Mouse (Mus musculus): ENCODE measurements around the gene Immp2l. TPM values are rescaled to one million over a fixed set of nuclear protein-coding genes. Genes with fewer than 3 reads are reported as not detected.

The Immp2l gene
- polyA plus RNA-seq, 2 experiments: 6.9 to 10.6 TPM

- Histone ChIP-seq H3K27ac (replicated peaks; ENCODE audit: low read depth, low read length) (no peak overlapping the region), H3K27me3 (ENCODE audit: control insufficient read depth, insufficient read depth, low read length) (no peaks in the 10 kb centered on the region), H3K4me3 (replicated peaks; ENCODE audit: low read length) (no peak overlapping the region), H3K4me1 (ENCODE audit: control insufficient read depth, insufficient read depth, low read length) (peaks cover 5% of the 10 kb centered on the region; the same call in 1 of the 2 replicates), H3K36me3 (ENCODE audit: control insufficient read depth, insufficient read depth, low read length) (no peaks in the 10 kb centered on the region), H3K9me3 (ENCODE audit: control insufficient read depth, low read length) (no peaks in the 10 kb centered on the region), H3K4me2 (replicated peaks; ENCODE audit: low read depth, low read length, severe bottlenecking) (no peak overlapping the region), H3K9ac (ENCODE audit: low read depth, low read length, severe bottlenecking) (no peak overlapping the region)
- TF ChIP-seq POLR2A (IDR thresholded peaks at IDR 0.05; ENCODE audit: borderline replicate concordance, extremely low read depth, insufficient read depth, insufficient read length): no peak
- 52% methylated on average over 2 of the region's 2 CpGs for WGBS
- no peak for DNase-seq (ENCODE audit: low spot score)
- no peak for ATAC-seq (ENCODE audit: low FRiP score, low read depth)
Observed at GRCm38 (mm10) chr12:41091316-41091715, 67.4 kb downstream of the Immp2l start.

- Histone ChIP-seq H3K9me3 (ENCODE audit: control insufficient read depth, low read length) (no peaks in the 10 kb centered on the region), H3K27ac (replicated peaks; ENCODE audit: low read depth, low read length) (no peak overlapping the region), H3K36me3 (ENCODE audit: control insufficient read depth, insufficient read depth, low read length) (no peaks in the 10 kb centered on the region), H3K4me2 (replicated peaks; ENCODE audit: low read depth, low read length, severe bottlenecking) (no peak overlapping the region), H3K27me3 (ENCODE audit: control insufficient read depth, insufficient read depth, low read length) (no peaks in the 10 kb centered on the region), H3K4me3 (replicated peaks; ENCODE audit: low read length) (no peak overlapping the region), H3K9ac (ENCODE audit: low read depth, low read length, severe bottlenecking) (no peak overlapping the region), H3K4me1 (ENCODE audit: control insufficient read depth, insufficient read depth, low read length) (no peaks in the 10 kb centered on the region)
- no peak for DNase-seq (ENCODE audit: low spot score)
- 65% methylated on average over 4 of the region's 4 CpGs for WGBS
- TF ChIP-seq POLR2A (IDR thresholded peaks at IDR 0.05; ENCODE audit: borderline replicate concordance, extremely low read depth, insufficient read depth, insufficient read length): no peak
- ATAC-seq (ENCODE audit: low FRiP score, low read depth): no peak
Observed at GRCm38 (mm10) chr12:41096045-41096444, 72.2 kb downstream of the Immp2l start.

- no peak overlapping the region for H3K9ac ChIP-seq (ENCODE audit: low read depth, low read length, severe bottlenecking)
- no peaks in the 10 kb centered on the region for H3K27me3 ChIP-seq (ENCODE audit: control insufficient read depth, insufficient read depth, low read length)
- ATAC-seq (ENCODE audit: low FRiP score, low read depth) (no peak), DNase-seq (ENCODE audit: low spot score) (no peak)
- H3K36me3 ChIP-seq (ENCODE audit: control insufficient read depth, insufficient read depth, low read length): no peaks in the 10 kb centered on the region
- TF ChIP-seq POLR2A (IDR thresholded peaks at IDR 0.05; ENCODE audit: borderline replicate concordance, extremely low read depth, insufficient read depth, insufficient read length): no peak
- H3K4me2 ChIP-seq (replicated peaks; ENCODE audit: low read depth, low read length, severe bottlenecking): no peak overlapping the region
- H3K4me1 ChIP-seq (ENCODE audit: control insufficient read depth, insufficient read depth, low read length): no peaks in the 10 kb centered on the region
- no peaks in the 10 kb centered on the region for H3K9me3 ChIP-seq (ENCODE audit: control insufficient read depth, low read length)
- no peak overlapping the region for H3K4me3 ChIP-seq (replicated peaks; ENCODE audit: low read length)
- H3K27ac ChIP-seq (replicated peaks; ENCODE audit: low read depth, low read length): no peak overlapping the region
- WGBS: 46% methylated on average over 5 of the region's 5 CpGs
Observed at GRCm38 (mm10) chr12:41097406-41097805, 73.5 kb downstream of the Immp2l start.

- ATAC-seq (ENCODE audit: low FRiP score, low read depth) (no peak), DNase-seq (ENCODE audit: low spot score) (no peak)
- Histone ChIP-seq H3K27me3 (ENCODE audit: control insufficient read depth, insufficient read depth, low read length) (no peaks in the 10 kb centered on the region), H3K9me3 (ENCODE audit: control insufficient read depth, low read length) (no peaks in the 10 kb centered on the region), H3K4me3 (replicated peaks; ENCODE audit: low read length) (no peak overlapping the region), H3K27ac (replicated peaks; ENCODE audit: low read depth, low read length) (no peak overlapping the region), H3K36me3 (ENCODE audit: control insufficient read depth, insufficient read depth, low read length) (no peaks in the 10 kb centered on the region), H3K9ac (ENCODE audit: low read depth, low read length, severe bottlenecking) (no peak overlapping the region), H3K4me2 (replicated peaks; ENCODE audit: low read depth, low read length, severe bottlenecking) (no peak overlapping the region), H3K4me1 (ENCODE audit: control insufficient read depth, insufficient read depth, low read length) (no peaks in the 10 kb centered on the region)
- 77% methylated on average over 2 of the region's 2 CpGs for WGBS
- TF ChIP-seq POLR2A (IDR thresholded peaks at IDR 0.05; ENCODE audit: borderline replicate concordance, extremely low read depth, insufficient read depth, insufficient read length): no peak
Observed at GRCm38 (mm10) chr12:41109011-41109410, 85.1 kb downstream of the Immp2l start.

GRCm38 (mm10) chr12:41111456-41111855 is 87.6 kb downstream of the Immp2l start:
- no peak overlapping the region for H3K9ac ChIP-seq (ENCODE audit: low read depth, low read length, severe bottlenecking)

GRCm38 (mm10) chr12:41112137-41112536 is 88.2 kb downstream of the Immp2l start:
- no peak for DNase-seq (ENCODE audit: low spot score)

More at GRCm38 (mm10) chr12:41111456-41111855, 87.6 kb downstream of the Immp2l start:
- ATAC-seq (ENCODE audit: low FRiP score, low read depth) (no peak), DNase-seq (ENCODE audit: low spot score) (no peak)
- Histone ChIP-seq H3K4me1 (ENCODE audit: control insufficient read depth, insufficient read depth, low read length) (no peaks in the 10 kb centered on the region), H3K27ac (replicated peaks; ENCODE audit: low read depth, low read length) (no peak overlapping the region), H3K36me3 (ENCODE audit: control insufficient read depth, insufficient read depth, low read length) (no peaks in the 10 kb centered on the region), H3K4me2 (replicated peaks; ENCODE audit: low read depth, low read length, severe bottlenecking) (no peak overlapping the region), H3K9me3 (ENCODE audit: control insufficient read depth, low read length) (no peaks in the 10 kb centered on the region), H3K27me3 (ENCODE audit: control insufficient read depth, insufficient read depth, low read length) (no peaks in the 10 kb centered on the region), H3K4me3 (replicated peaks; ENCODE audit: low read length) (no peak overlapping the region)
- WGBS: 30% methylated on average over 1 of the region's 1 CpGs
- TF ChIP-seq POLR2A (IDR thresholded peaks at IDR 0.05; ENCODE audit: borderline replicate concordance, extremely low read depth, insufficient read depth, insufficient read length): no peak

More at GRCm38 (mm10) chr12:41112137-41112536, 88.2 kb downstream of the Immp2l start:
- Histone ChIP-seq H3K4me2 (replicated peaks; ENCODE audit: low read depth, low read length, severe bottlenecking) (no peak overlapping the region), H3K9me3 (ENCODE audit: control insufficient read depth, low read length) (no peaks in the 10 kb centered on the region), H3K9ac (ENCODE audit: low read depth, low read length, severe bottlenecking) (no peak overlapping the region), H3K36me3 (ENCODE audit: control insufficient read depth, insufficient read depth, low read length) (no peaks in the 10 kb centered on the region), H3K4me3 (replicated peaks; ENCODE audit: low read length) (no peak overlapping the region), H3K27me3 (ENCODE audit: control insufficient read depth, insufficient read depth, low read length) (no peaks in the 10 kb centered on the region), H3K27ac (replicated peaks; ENCODE audit: low read depth, low read length) (no peak overlapping the region), H3K4me1 (ENCODE audit: control insufficient read depth, insufficient read depth, low read length) (no peaks in the 10 kb centered on the region)
- 74% methylated on average over 6 of the region's 6 CpGs for WGBS
- TF ChIP-seq POLR2A (IDR thresholded peaks at IDR 0.05; ENCODE audit: borderline replicate concordance, extremely low read depth, insufficient read depth, insufficient read length): no peak
- no peak for ATAC-seq (ENCODE audit: low FRiP score, low read depth)

All from limb, embryonic 14.5 days (tissue).